Mouse (Mus musculus) monocyte, adult 2 months (primary cell): ENCODE measurements around the gene Pou2f2.
"Not testable (repeated sequence)": the region's sequence is repeated elsewhere in the genome, so short reads cannot be mapped to it uniquely, and the experiment has no call there.

Experiments used
- DNase-seq, 2 experiments: peaks; one replicate each; pipeline ENCODE4 v3.0.0; 2022; ENCODE audit warnings: low spot score in 2 of 2, low read depth in 1 of 2

Pou2f2 gene

GRCm38 (mm10) chr7:25067909-25068656, 111.4 kb downstream of the Pou2f2 start:
- no peak for DNase-seq

- DNase-seq = no peak
Measured at GRCm38 (mm10) chr7:25067338-25067737, 112.2 kb downstream of the Pou2f2 start.

GRCm38 (mm10) chr7:25063900-25064299, 115.6 kb downstream of the Pou2f2 start:
- DNase-seq = no peak

- no peak for DNase-seq
Measured at GRCm38 (mm10) chr7:25063346-25063745, 116.2 kb downstream of the Pou2f2 start.

- no peak for DNase-seq
Measured at GRCm38 (mm10) chr7:25058836-25059235, 120.7 kb downstream of the Pou2f2 start.

DNA sequence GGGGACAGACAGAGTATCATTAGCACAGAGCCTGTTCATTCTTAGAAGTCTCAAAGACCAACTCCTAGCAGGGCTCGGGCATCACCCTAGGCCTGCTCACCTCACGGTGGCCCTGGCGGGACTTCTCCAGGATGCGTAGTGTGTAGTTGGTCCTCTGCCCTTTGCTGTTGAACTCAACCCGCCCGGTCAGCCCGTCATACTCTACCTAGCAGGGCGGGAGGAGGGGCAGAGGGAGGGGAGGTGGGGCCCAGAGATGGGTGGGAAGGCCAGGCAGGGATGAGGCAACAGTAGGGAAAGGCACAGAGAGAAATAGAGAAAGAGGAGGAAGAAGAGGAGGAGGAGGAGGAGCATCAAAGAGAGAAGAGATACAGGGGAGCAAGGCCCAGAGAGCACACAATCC, 121.1 kb downstream of the Pou2f2 start:
- DNase-seq = no peak

DNA sequence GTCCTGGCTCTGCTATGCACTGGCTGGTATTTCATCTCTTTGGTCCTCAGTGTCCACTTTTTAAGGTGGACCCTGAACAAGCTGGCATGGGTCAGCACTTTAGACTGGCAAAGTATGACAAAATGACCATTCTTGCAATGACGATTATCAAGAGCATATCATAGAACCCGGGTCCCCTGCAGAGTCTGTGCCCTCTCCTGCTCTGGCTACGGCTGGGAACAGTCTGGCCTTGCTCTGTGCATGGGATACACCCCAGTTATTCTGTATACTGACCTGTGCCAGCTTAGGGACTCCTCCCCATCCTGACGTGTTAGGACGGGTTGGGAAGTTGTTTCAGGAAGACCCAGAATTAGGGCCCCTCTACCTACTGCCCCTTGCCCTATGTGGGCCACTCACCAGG, 121.6 kb downstream of the Pou2f2 start:
- DNase-seq = no peak

GRCm38 (mm10) chr7:25056951-25057350, 122.6 kb downstream of the Pou2f2 start:
- DNase-seq = no peak

DNA sequence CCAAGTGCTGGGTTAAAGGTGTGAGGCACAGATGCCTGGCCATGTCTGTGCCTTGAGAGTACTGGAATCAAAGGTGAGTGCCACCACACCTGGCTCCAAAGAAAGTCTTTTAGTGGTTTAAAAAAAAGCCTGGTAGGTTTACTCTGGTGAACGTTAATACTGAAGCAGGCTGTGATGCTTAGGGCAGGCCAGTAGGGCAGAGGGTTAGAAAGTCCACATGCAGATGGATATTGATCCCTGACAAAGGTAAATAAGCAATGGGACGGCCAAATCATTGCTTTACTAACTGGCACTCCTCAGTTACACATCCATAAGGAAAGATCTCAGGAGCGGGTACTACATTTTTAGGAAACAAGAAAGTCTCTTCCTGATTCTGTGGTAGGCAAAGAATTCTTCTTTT, 126.9 kb downstream of the Pou2f2 start:
- no peak for DNase-seq

DNA sequence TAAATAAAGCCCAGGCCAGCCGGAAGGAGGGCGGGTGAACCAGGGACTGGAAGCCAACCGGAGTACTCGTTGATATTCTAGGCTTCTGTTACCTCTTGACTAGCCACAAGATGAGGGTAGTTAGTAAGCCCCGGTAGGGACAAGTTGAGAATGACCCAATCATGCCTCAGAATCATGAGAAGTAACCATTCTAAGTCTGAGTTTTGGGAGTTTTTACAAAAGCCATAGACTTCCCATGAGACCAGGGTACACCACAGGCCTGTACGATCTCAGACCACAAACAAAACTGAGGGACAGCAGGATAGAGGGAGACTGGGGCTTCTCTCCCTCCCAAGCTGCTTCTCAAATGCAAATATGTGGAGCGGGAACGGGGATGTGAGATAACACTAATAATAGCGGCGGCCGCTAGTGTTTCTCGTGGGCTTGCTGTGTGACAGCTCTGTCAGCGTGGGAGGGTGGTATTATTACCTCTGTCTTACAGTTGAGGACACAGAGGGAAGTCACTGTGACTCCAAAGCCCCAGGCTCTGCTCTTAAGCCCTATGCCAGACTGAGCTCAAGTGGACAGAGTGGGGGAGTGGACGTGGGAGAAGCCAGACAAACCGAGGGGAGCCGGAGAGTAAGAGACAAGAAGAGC, 130.1 kb downstream of the Pou2f2 start:
- DNase-seq = no peak

GRCm38 (mm10) chr7:25047363-25047762, 132.2 kb downstream of the Pou2f2 start:
- DNase-seq = no peak

GRCm38 (mm10) chr7:25044599-25044998, 134.9 kb downstream of the Pou2f2 start:
- not testable (repeated sequence) for DNase-seq

DNA sequence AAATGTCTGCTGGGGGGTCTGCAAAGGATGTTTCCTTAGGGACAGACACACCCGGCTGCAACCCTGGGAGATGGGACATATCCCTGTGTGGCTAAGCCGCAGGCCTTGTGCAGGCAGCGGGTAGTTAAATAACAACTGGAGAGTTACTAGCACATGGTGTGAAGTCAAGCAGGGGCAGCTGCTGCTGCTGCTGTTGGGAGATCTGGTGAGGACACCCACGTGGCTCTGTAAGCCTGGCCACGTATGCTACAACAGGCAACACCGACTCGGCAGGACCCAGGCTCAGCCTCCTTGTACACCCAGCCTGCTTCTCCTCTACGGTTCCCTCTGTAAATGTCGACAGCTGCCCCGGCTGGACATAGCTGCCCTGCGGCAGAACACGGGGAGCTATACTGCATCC, 137.6 kb downstream of the Pou2f2 start:
- DNase-seq = no peak
